Mouse (Mus musculus) ES-Bruce4 (cell line): ENCODE data around the gene Ogdh.

Experiments used
- CTCF ChIP-seq: IDR thresholded peaks from one replicate; pipeline ENCODE4 v1.8.1; 2011; ENCODE audit warnings: low read depth, low read length
- EP300 ChIP-seq: IDR thresholded peaks from 2 replicates; pipeline ENCODE4 v1.6.1; 2011; ENCODE audit warnings: low read depth, low read length; ENCODE audit not compliant: insufficient read depth
- POLR2A ChIP-seq: IDR thresholded peaks from one replicate; pipeline ENCODE4 v1.8.1; 2011; ENCODE audit warnings: low read length; ENCODE audit not compliant: insufficient read depth

DNA sequence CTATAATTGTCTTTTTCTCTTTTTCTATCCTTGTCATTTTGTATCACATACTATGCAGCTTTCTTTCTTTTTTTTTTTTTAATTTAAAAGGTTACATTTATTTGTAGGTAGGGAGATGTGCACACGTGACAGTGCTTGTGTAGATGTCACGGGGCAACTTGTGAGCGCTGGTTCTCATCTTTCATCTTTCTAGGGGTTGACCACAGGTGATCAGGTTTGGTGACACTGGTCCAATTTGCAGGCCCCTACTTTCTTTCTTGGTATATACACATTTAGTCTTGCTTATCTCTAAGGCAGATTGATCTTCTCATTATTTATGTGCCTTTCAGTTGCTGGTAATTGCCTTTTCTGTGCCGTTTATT, 1.5 kb downstream of the Ogdh start:
- TF ChIP-seq CTCF, result no peak
- no peak for TF ChIP-seq POLR2A
- no peak for TF ChIP-seq EP300
